Mouse (Mus musculus): ENCODE data around the gene Ascc1. TPM values are rescaled to one million over a fixed set of nuclear protein-coding genes. Genes with fewer than 3 reads are reported as not detected.

Ascc1 gene
- total and polyA plus RNA-seq, 3 experiments, result 17.0 to 37.9 TPM; not detected in 1

- Histone ChIP-seq H3K9ac (ENCODE audit: control insufficient read depth, low read depth, low read length, poor library complexity, severe bottlenecking) (no peak overlapping the region), H3K9me3 (replicated peaks; ENCODE audit: insufficient read depth, low read length) (no peaks in the 10 kb centered on the region), H3K4me1 (ENCODE audit: control insufficient read depth in 1 of 2, insufficient read depth in 2 of 2, low read length in 2 of 2) (peaks cover 12 to 26% of the 10 kb centered on the region in 2 experiments), H3K27ac (ENCODE audit: control insufficient read depth, low read depth, low read length) (no peak overlapping the region), H3K27me3 (ENCODE audit: control insufficient read depth in 1 of 2, insufficient read depth in 2 of 2, low read length in 2 of 2) (no peaks in the 10 kb centered on the region), H3K4me3 (ENCODE audit: control insufficient read depth in 1 of 2, insufficient read depth in 1 of 2, low read depth in 2 of 2, low read length in 2 of 2) (no peak overlapping the region), H3K36me3 (ENCODE audit: control insufficient read depth in 1 of 2, insufficient read depth in 2 of 2, low read length in 2 of 2) (peaks cover 0 to 26% of the 10 kb centered on the region in 2 experiments; a peak in 2 of 4 replicates), H3K79me2 (ENCODE audit: control insufficient read depth, insufficient read depth, low read length, poor library complexity) (no peaks in the 10 kb centered on the region)
- DNase-seq (ENCODE audit: low read depth, low spot score), result no peak
- TF ChIP-seq POLR2AphosphoS5 (IDR thresholded peaks at IDR 0.05; ENCODE audit: borderline replicate concordance, low read depth, low read length) (no peak), RAD21 (IDR thresholded peaks at IDR 0.05; ENCODE audit: low read depth, low read length) (no peak), CHD1 (IDR thresholded peaks at IDR 0.05; ENCODE audit: low read depth, low read length) (no peak), TAL1 (IDR thresholded peaks at IDR 0.05; ENCODE audit: low read length) (no peak), RCOR1 (IDR thresholded peaks at IDR 0.05; ENCODE audit: low read depth, low read length) (no peak), HCFC1 (IDR thresholded peaks at IDR 0.05; ENCODE audit: low read depth, low read length) (no peak), JUND (IDR thresholded peaks at IDR 0.05; ENCODE audit: low read depth, low read length) (no peak)
Measured at GRCm38 (mm10) chr10:59981792-59982191, 20.8 kb upstream of the Ascc1 start.

GRCm38 (mm10) chr10:59982379-59982873 lies 20.2 kb upstream of the Ascc1 start:
- peaks cover 0 to 26% of the 10 kb centered on the region in 2 experiments; a peak in 3 of 4 replicates for H3K36me3 ChIP-seq (ENCODE audit: control insufficient read depth in 1 of 2, insufficient read depth in 2 of 2, low read length in 2 of 2)
- no peak overlapping the region for H3K4me3 ChIP-seq (ENCODE audit: control insufficient read depth in 1 of 2, insufficient read depth in 1 of 2, low read depth in 2 of 2, low read length in 2 of 2)
- H3K27ac ChIP-seq (ENCODE audit: control insufficient read depth, low read depth, low read length), result no peak overlapping the region
- no peak overlapping the region for H3K9ac ChIP-seq (ENCODE audit: control insufficient read depth, low read depth, low read length, poor library complexity, severe bottlenecking)
- DNase-seq (ENCODE audit: low read depth, low spot score), result no peak
- no peaks in the 10 kb centered on the region for H3K27me3 ChIP-seq (ENCODE audit: control insufficient read depth in 1 of 2, insufficient read depth in 2 of 2, low read length in 2 of 2)
- TF ChIP-seq MAFK (IDR thresholded peaks at IDR 0.05; ENCODE audit: borderline replicate concordance, low read depth, low read length), result no peak
- TF ChIP-seq SIN3A (IDR thresholded peaks at IDR 0.05; ENCODE audit: low read length), result no peak
- TF ChIP-seq POLR2AphosphoS2 (IDR thresholded peaks at IDR 0.05; ENCODE audit: low read length), result no peak
- no peak for TF ChIP-seq POLR2AphosphoS5 (IDR thresholded peaks at IDR 0.05; ENCODE audit: borderline replicate concordance, low read depth, low read length)
- no peak for TF ChIP-seq CTCF (IDR thresholded peaks at IDR 0.05 in 2 of 3, conservative IDR thresholded peaks at IDR 0.05 in 1 of 3; ENCODE audit: control insufficient read depth in 1 of 3, insufficient read depth in 1 of 3, low read depth in 2 of 3, low read length in 3 of 3, poor library complexity in 1 of 3, severe bottlenecking in 1 of 3)
- no peak for TF ChIP-seq ETS1 (IDR thresholded peaks at IDR 0.05; ENCODE audit: low read depth, low read length)
- no peak for TF ChIP-seq HCFC1 (IDR thresholded peaks at IDR 0.05; ENCODE audit: low read depth, low read length)
- TF ChIP-seq MEF2A (IDR thresholded peaks at IDR 0.05; ENCODE audit: extremely low read depth, insufficient replicate concordance, low read depth, low read length, poor library complexity, severe bottlenecking), result no peak
- TF ChIP-seq USF1 (IDR thresholded peaks at IDR 0.05; ENCODE audit: low read depth, low read length), result no peak
- no peak for TF ChIP-seq MYB (IDR thresholded peaks at IDR 0.05; ENCODE audit: low read depth, low read length)
- no peak for TF ChIP-seq E2F4 (IDR thresholded peaks at IDR 0.05; ENCODE audit: borderline replicate concordance, low read depth, low read length)
- no peak for TF ChIP-seq ZKSCAN1 (IDR thresholded peaks at IDR 0.05; ENCODE audit: low read depth, low read length)
- TF ChIP-seq RCOR1 (IDR thresholded peaks at IDR 0.05; ENCODE audit: low read depth, low read length), result no peak
- no peaks in the 10 kb centered on the region for H3K9me3 ChIP-seq (replicated peaks; ENCODE audit: insufficient read depth, low read length)
- peaks cover 12 to 26% of the 10 kb centered on the region in 2 experiments for H3K4me1 ChIP-seq (ENCODE audit: control insufficient read depth in 1 of 2, insufficient read depth in 2 of 2, low read length in 2 of 2)
- no peaks in the 10 kb centered on the region for H3K79me2 ChIP-seq (ENCODE audit: control insufficient read depth, insufficient read depth, low read length, poor library complexity)
